Mouse (Mus musculus) 3134 (cell line): ENCODE data around the gene Dpysl4.
A peak's percentile ranks its signal among the peaks of the same experiment; 100 is the strongest.

Experiments used
- DNase-seq: peaks from one replicate; pipeline ENCODE4 v3.0.0-alpha.2; 2011; ENCODE audit warnings: low spot score; ENCODE audit not compliant: insufficient read length; ENCODE audit errors: extremely low read depth

Gene Dpysl4

GRCm38 (mm10) chr7:139095282-139095681 lies 9.5 kb downstream of the Dpysl4 start:
- DNase-seq: no peak

GRCm38 (mm10) chr7:139096399-139096798 lies 10.6 kb downstream of the Dpysl4 start:
- peak; percentile 33 for DNase-seq

- no peak for DNase-seq
These were observed 14.8 kb downstream of the Dpysl4 start for GRCm38 (mm10) chr7:139100531-139101095.

DNA sequence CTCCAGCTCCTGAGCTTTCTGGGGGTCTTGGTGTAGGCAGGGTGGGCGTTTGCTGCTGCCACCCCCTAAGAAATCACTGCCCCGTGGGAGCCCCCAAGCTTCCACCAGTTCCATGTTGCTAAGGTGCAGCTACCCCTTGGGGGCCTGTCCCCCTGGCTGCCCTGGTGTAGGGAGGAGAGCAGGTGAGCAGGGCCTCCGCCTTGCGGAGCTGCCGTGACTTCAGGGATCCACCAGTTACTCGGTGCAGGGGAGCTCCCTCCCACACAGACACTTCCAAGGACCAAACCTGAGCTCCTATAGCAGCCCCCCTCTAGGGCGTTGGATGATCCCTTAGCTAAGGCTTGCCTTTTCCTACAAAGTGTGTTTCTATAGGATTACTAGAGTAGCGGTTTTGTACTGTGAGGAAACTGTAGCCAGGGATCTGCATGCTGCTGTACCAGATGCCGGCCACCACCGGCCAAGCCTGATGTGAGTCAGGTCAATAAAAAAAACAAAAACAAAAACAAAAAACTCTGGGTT lies 15.5 kb downstream of the Dpysl4 start:
- no peak for DNase-seq

GRCm38 (mm10) chr7:139101826-139102225 lies 16.0 kb downstream of the Dpysl4 start:
- no peak for DNase-seq

GRCm38 (mm10) chr7:139103960-139104381 lies 18.2 kb downstream of the Dpysl4 start:
- no peak for DNase-seq

GRCm38 (mm10) chr7:139105076-139105475 lies 19.3 kb downstream of the Dpysl4 start:
- no peak for DNase-seq

DNA sequence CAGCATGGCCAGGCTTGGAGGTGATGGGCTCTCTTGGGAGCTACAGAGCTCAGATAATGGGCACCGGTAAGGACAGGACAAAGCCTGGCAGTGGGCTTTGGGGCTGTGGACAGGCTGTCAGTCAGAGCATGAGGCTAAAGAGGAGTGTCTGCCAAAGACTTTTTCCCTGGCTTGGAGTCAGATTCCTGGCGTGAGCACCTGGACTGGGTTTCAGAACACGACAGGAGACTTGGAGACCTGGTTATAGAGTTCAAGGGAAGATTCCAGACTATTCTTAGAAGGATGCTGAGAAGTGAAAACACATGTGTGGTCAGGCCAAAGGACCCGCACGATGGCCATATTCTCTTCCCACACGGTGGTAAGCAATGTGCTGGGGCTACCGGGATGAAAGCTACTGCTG lies 19.9 kb downstream of the Dpysl4 start:
- no peak for DNase-seq

DNA sequence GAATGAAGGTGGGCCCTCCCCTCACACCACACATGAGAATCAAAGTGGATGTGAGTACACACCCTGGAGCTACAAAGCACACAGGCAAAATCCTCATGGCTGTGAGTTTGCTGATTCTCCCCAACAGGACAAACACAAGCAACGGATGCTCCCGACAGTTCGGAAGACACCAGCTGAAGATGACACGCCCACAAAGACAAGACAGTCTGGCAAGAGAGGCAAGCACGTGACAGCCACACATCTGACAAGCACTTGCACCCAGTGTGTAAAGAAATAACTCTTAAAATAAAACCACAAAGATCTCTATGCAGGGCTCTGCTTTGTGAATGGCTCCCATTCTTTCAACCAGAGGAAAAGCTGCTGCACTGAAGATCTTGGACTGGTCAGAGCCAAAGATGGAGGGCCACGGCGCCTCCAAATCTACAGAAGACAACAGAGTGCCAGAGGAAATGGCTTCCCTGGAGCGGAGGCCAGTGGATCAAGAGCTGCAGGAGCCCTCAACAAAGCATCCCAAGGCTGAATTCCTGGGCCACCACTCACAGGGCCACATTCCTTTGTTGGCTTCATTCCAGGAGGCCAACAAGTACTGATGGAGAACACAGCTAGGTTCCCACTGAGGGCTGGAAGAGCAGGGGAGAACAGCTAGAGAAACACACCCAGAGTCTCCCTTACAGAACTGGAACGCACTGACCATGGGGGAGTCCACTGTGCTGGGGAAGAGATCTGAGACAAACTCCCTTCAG lies 22.3 kb downstream of the Dpysl4 start:
- peak; percentile 12 for DNase-seq

DNA sequence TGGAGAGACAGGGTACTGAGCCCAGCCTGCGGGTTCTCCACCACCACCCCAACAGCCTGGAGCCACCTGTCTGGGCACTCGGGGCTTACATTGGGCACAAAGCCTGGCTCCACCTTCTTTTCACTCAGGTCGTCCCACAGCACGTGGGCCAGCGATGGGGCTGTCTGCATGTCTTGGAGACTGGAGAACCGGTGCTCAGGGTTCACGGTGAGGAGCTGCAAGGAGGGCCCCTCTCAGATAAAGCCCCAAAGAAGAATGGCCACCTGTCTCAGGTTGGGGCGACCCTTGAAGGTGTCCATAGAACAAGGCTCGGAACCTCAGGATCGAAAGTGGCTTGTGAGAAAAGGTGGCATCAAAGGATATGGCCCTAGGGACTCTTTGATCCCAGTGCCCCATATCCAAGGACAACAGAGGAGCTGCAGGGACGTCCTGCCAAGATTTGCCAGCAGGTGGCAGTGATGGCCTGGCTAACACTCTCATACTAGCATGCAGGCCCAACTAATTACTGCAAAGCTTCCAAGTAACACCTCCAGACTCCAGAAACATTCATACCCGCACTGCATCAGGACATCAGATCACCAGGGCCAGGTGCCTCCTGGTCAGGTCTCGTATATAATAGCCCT lies 33.5 kb downstream of the Dpysl4 start:
- DNase-seq: no peak

DNA sequence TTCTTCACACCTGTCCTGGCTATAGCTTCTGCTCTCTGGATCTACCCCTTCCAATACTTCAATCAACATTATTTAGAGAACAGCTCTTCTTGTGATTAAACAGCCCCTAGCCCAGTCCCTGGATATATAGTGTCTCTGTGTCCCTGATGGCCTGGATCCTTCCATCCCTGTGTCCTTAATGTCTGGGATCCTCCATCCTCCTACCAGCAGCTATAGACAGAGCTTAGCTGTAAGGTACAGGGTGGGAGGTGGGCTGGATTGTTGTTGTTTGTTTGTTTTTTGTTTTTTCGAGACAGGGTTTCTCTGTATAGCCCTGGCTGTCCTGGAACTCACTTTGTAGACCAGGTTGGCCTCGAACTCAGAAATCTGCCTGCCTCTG lies 34.0 kb downstream of the Dpysl4 start:
- no peak for DNase-seq

DNA sequence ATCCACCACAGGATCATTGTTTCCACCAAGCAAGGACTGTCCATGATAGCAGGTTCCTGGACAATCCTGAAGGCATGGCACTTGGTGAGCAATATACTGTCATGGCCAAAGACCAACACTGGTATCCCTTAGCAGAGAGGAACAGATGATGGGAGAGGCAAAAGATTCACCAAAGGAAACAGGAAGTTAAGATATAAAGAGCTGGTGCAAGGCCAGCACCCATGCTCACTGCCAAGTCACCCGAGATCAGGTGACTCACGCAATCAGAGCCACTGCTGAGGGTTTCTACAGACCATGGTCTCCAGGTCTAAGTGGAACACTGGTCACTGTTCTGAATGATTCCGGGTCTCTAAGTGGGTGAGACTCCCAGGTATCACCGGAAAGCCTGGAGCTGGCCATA lies 40.1 kb downstream of the Dpysl4 start:
- DNase-seq: no peak

DNA sequence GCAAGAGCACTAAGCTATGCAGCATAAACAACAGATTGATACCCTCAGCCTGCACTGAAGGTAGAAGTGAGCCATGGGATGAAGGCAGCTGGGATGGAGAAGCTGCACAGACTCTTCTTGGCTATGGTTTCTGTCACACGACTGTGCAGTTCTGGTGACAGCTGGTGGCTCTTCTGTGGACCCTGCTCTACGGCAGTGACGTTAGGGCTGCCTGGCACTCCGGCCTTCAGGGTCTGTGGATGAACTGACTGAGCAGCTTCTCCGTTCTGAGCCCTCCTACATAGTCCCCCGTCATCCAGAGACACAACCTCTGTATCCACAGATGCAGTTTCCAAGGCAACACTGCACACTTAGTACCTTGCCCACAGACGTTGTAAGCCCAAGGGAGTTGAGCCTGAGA lies 40.7 kb downstream of the Dpysl4 start:
- DNase-seq: no peak

GRCm38 (mm10) chr7:139128994-139129393 lies 43.2 kb downstream of the Dpysl4 start:
- DNase-seq: no peak

GRCm38 (mm10) chr7:139130361-139130760 lies 44.6 kb downstream of the Dpysl4 start:
- no peak for DNase-seq

- no peak for DNase-seq
These were observed 45.7 kb downstream of the Dpysl4 start for GRCm38 (mm10) chr7:139131538-139131937.

DNA sequence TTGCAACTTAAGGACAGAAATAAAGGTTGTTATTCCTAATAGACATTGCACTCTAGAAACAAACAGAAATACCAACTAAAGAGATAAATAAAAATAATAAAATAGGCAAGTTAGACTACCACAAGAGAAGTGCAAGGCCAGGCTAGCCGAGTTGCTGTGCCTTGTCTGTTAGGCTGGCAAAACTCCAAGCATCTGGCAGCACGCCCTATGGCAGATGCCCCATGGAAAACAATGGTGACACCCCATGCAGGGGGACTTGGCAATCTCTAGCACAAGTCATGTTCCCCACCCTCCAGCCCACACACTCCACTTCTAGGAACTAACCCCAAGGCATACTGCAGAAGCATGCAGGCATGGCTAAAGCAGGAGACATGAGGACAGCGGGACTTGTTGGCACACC lies 47.6 kb downstream of the Dpysl4 start:
- DNase-seq: no peak

GRCm38 (mm10) chr7:139135236-139135635 lies 49.4 kb downstream of the Dpysl4 start:
- no peak for DNase-seq

GRCm38 (mm10) chr7:139136906-139137491 lies 51.2 kb downstream of the Dpysl4 start:
- DNase-seq: no peak

DNA sequence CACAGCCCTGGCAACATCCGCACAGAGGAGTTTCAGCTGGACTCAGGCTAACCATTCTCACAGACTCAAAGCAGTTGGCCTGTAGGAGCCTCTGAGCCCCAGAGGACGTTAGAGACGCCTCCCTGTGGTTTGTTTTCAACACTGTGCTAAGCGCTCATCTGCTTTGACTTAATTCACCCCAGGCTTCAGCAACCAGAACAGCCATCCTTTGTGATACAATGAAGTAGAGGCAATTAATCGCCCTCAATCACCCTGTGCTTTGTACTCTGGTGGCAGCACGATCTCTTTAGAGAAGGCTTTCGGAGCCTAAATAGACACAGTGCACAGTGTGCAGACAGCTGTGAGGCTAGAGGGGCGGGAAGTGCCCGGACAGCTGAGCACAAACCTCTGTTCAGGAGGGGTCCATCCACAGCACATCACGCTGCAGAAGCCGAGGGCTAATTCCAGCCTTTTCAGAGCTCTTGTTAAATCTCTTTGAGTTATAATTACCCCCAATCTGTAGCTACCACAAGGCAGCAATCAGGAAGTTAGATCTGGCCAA lies 54.2 kb downstream of the Dpysl4 start:
- no peak for DNase-seq

GRCm38 (mm10) chr7:139143785-139144184 lies 58.0 kb downstream of the Dpysl4 start:
- DNase-seq: no peak
